Mouse (Mus musculus): Measurements from ENCODE around the gene Cdh13. TPM values are rescaled to one million over a fixed set of nuclear protein-coding genes. Genes with fewer than 3 reads are reported as not detected.
A peak's percentile ranks its signal among the peaks of the same experiment; 100 is the strongest.

Gene Cdh13
- 4.5 and 5.1 TPM in 2 replicates for polyA plus RNA-seq (2012; rRNA removed)

GRCm38 (mm10) chr8:118283600-118284111, at the start of gene Cdh13:
Gene Cdh13, plus strand, starts transcription at chr8:118283733.
- H3K27me3 ChIP-seq (ENCODE audit: control insufficient read depth, insufficient read depth, low read length): peaks cover 5% of the 10 kb centered on the region
- TF ChIP-seq CTCF (IDR thresholded peaks at IDR 0.05; ENCODE audit: control insufficient read depth, insufficient read depth, insufficient replicate concordance, low read depth, low read length) (no peak), POLR2A (IDR thresholded peaks at IDR 0.05; ENCODE audit: control insufficient read depth, low read depth, low read length) (no peak)
- H3K36me3 ChIP-seq (ENCODE audit: control insufficient read depth, insufficient read depth, low read length): no peaks in the 10 kb centered on the region
- peaks cover 4% of the 10 kb centered on the region for H3K4me1 ChIP-seq (ENCODE audit: control insufficient read depth, insufficient read depth, low read length)
- H3K4me3 ChIP-seq (ENCODE audit: control insufficient read depth, low read depth, low read length): peak within 1 kb of the TSS; percentile 5; the same call in 1 of the 2 replicates
- no peak within 1 kb of the TSS for H3K27ac ChIP-seq (ENCODE audit: control insufficient read depth, insufficient read depth, low read depth, low read length)

- H3K36me3 ChIP-seq (ENCODE audit: control insufficient read depth, insufficient read depth, low read length): no peaks in the 10 kb centered on the region
- TF ChIP-seq POLR2A (IDR thresholded peaks at IDR 0.05; ENCODE audit: control insufficient read depth, low read depth, low read length) (no peak), CTCF (IDR thresholded peaks at IDR 0.05; ENCODE audit: control insufficient read depth, insufficient read depth, insufficient replicate concordance, low read depth, low read length) (no peak)
- no peaks in the 10 kb centered on the region for H3K4me1 ChIP-seq (ENCODE audit: control insufficient read depth, insufficient read depth, low read length)
- H3K27ac ChIP-seq (ENCODE audit: control insufficient read depth, insufficient read depth, low read depth, low read length): no peak overlapping the region
- no peaks in the 10 kb centered on the region for H3K27me3 ChIP-seq (ENCODE audit: control insufficient read depth, insufficient read depth, low read length)
- H3K4me3 ChIP-seq (ENCODE audit: control insufficient read depth, low read depth, low read length): no peak overlapping the region
Measured at GRCm38 (mm10) chr8:118235626-118236025, 47.9 kb upstream of the Cdh13 start.

- Histone ChIP-seq H3K36me3 (ENCODE audit: control insufficient read depth, insufficient read depth, low read length) (no peaks in the 10 kb centered on the region), H3K4me1 (ENCODE audit: control insufficient read depth, insufficient read depth, low read length) (no peaks in the 10 kb centered on the region), H3K27ac (ENCODE audit: control insufficient read depth, insufficient read depth, low read depth, low read length) (no peak overlapping the region), H3K27me3 (ENCODE audit: control insufficient read depth, insufficient read depth, low read length) (no peaks in the 10 kb centered on the region), H3K4me3 (ENCODE audit: control insufficient read depth, low read depth, low read length) (no peak overlapping the region)
- no peak for TF ChIP-seq POLR2A (IDR thresholded peaks at IDR 0.05; ENCODE audit: control insufficient read depth, low read depth, low read length)
- TF ChIP-seq CTCF (IDR thresholded peaks at IDR 0.05; ENCODE audit: control insufficient read depth, insufficient read depth, insufficient replicate concordance, low read depth, low read length): no peak
Measured at GRCm38 (mm10) chr8:118237150-118237620, 46.3 kb upstream of the Cdh13 start.

- Histone ChIP-seq H3K27ac (ENCODE audit: control insufficient read depth, insufficient read depth, low read depth, low read length) (no peak overlapping the region), H3K4me1 (ENCODE audit: control insufficient read depth, insufficient read depth, low read length) (no peaks in the 10 kb centered on the region), H3K36me3 (ENCODE audit: control insufficient read depth, insufficient read depth, low read length) (no peaks in the 10 kb centered on the region), H3K27me3 (ENCODE audit: control insufficient read depth, insufficient read depth, low read length) (no peaks in the 10 kb centered on the region), H3K4me3 (ENCODE audit: control insufficient read depth, low read depth, low read length) (no peak overlapping the region)
- TF ChIP-seq CTCF (IDR thresholded peaks at IDR 0.05; ENCODE audit: control insufficient read depth, insufficient read depth, insufficient replicate concordance, low read depth, low read length) (no peak), POLR2A (IDR thresholded peaks at IDR 0.05; ENCODE audit: control insufficient read depth, low read depth, low read length) (no peak)
Measured at GRCm38 (mm10) chr8:118238156-118238555, 45.4 kb upstream of the Cdh13 start.

- H3K4me1 ChIP-seq (ENCODE audit: control insufficient read depth, insufficient read depth, low read length): no peaks in the 10 kb centered on the region
- no peak overlapping the region for H3K27ac ChIP-seq (ENCODE audit: control insufficient read depth, insufficient read depth, low read depth, low read length)
- H3K36me3 ChIP-seq (ENCODE audit: control insufficient read depth, insufficient read depth, low read length): no peaks in the 10 kb centered on the region
- TF ChIP-seq CTCF (IDR thresholded peaks at IDR 0.05; ENCODE audit: control insufficient read depth, insufficient read depth, insufficient replicate concordance, low read depth, low read length) (no peak), POLR2A (IDR thresholded peaks at IDR 0.05; ENCODE audit: control insufficient read depth, low read depth, low read length) (no peak)
- no peaks in the 10 kb centered on the region for H3K27me3 ChIP-seq (ENCODE audit: control insufficient read depth, insufficient read depth, low read length)
- H3K4me3 ChIP-seq (ENCODE audit: control insufficient read depth, low read depth, low read length): no peak overlapping the region
Measured at GRCm38 (mm10) chr8:118239186-118239585, 44.3 kb upstream of the Cdh13 start.

- H3K27me3 ChIP-seq (ENCODE audit: control insufficient read depth, insufficient read depth, low read length): no peaks in the 10 kb centered on the region
- H3K27ac ChIP-seq (ENCODE audit: control insufficient read depth, insufficient read depth, low read depth, low read length): no peak overlapping the region
- TF ChIP-seq CTCF (IDR thresholded peaks at IDR 0.05; ENCODE audit: control insufficient read depth, insufficient read depth, insufficient replicate concordance, low read depth, low read length): no peak
- TF ChIP-seq POLR2A (IDR thresholded peaks at IDR 0.05; ENCODE audit: control insufficient read depth, low read depth, low read length): no peak
- H3K36me3 ChIP-seq (ENCODE audit: control insufficient read depth, insufficient read depth, low read length): no peaks in the 10 kb centered on the region
- no peak overlapping the region for H3K4me3 ChIP-seq (ENCODE audit: control insufficient read depth, low read depth, low read length)
- no peaks in the 10 kb centered on the region for H3K4me1 ChIP-seq (ENCODE audit: control insufficient read depth, insufficient read depth, low read length)
Measured at GRCm38 (mm10) chr8:118249319-118249718, 34.2 kb upstream of the Cdh13 start.

GRCm38 (mm10) chr8:118249923-118250322, 33.6 kb upstream of the Cdh13 start:
- no peaks in the 10 kb centered on the region for H3K4me1 ChIP-seq (ENCODE audit: control insufficient read depth, insufficient read depth, low read length)

More at GRCm38 (mm10) chr8:118249923-118250322, 33.6 kb upstream of the Cdh13 start:
- Histone ChIP-seq H3K36me3 (ENCODE audit: control insufficient read depth, insufficient read depth, low read length) (no peaks in the 10 kb centered on the region), H3K27me3 (ENCODE audit: control insufficient read depth, insufficient read depth, low read length) (no peaks in the 10 kb centered on the region), H3K27ac (ENCODE audit: control insufficient read depth, insufficient read depth, low read depth, low read length) (no peak overlapping the region), H3K4me3 (ENCODE audit: control insufficient read depth, low read depth, low read length) (no peak overlapping the region)
- TF ChIP-seq CTCF (IDR thresholded peaks at IDR 0.05; ENCODE audit: control insufficient read depth, insufficient read depth, insufficient replicate concordance, low read depth, low read length) (no peak), POLR2A (IDR thresholded peaks at IDR 0.05; ENCODE audit: control insufficient read depth, low read depth, low read length) (no peak)
